Mouse (Mus musculus): ENCODE results near the gene Tmem132c. TPM values are rescaled to one million over a fixed set of nuclear protein-coding genes. Genes with fewer than 3 reads are reported as not detected.

Tmem132c gene
- polyA plus RNA-seq, 1 experiment = not detected

- whole genome bisulfite sequencing = 76% methylated on average over 2 of the region's 2 CpGs
- Histone ChIP-seq H3K4me1 (ENCODE audit: control insufficient read depth, insufficient read depth, low read length) (no peaks in the 10 kb centered on the region), H3K4me3 (ENCODE audit: insufficient read depth, low read depth, low read length) (no peak overlapping the region), H3K27ac (ENCODE audit: insufficient read depth, low read depth, low read length) (no peak overlapping the region)
- TF ChIP-seq CTCF (IDR thresholded peaks at IDR 0.05; ENCODE audit: insufficient read depth, low read depth, low read length) (no peak), POLR2A (IDR thresholded peaks at IDR 0.05; ENCODE audit: insufficient read depth, low read depth, low read length) (no peak)
These were observed 306.5 kb downstream of the Tmem132c start for GRCm38 (mm10) chr5:127548136-127548535.

DNA sequence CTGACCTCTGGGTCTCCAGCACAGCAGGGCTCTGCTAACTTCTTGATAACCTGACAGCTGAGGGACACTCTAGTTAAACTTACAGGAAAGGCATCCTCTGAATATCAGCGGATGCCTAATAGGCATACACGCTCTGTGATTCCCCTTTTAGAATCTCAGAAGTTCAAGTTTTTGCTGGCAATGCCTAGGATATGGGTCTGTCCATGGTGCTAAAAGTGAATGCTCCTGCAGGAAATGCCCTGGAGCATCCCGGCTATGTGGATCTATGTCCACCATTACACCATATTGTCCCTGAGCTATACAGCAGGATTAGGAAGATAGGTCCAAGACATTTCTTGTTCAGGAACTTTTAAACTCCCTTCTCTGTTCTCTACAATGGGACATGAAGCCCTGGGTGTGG lies 319.5 kb downstream of the Tmem132c start:
- Histone ChIP-seq H3K4me3 (ENCODE audit: insufficient read depth, low read depth, low read length) (no peak overlapping the region), H3K27ac (ENCODE audit: insufficient read depth, low read depth, low read length) (no peak overlapping the region), H3K4me1 (ENCODE audit: control insufficient read depth, insufficient read depth, low read length) (peaks cover 5% of the 10 kb centered on the region)
- WGBS = 88% methylated on average over 3 of the region's 3 CpGs
- TF ChIP-seq CTCF (IDR thresholded peaks at IDR 0.05; ENCODE audit: insufficient read depth, low read depth, low read length) (no peak), POLR2A (IDR thresholded peaks at IDR 0.05; ENCODE audit: insufficient read depth, low read depth, low read length) (no peak)

GRCm38 (mm10) chr5:127567165-127567741 lies 325.6 kb downstream of the Tmem132c start:
- TF ChIP-seq POLR2A (IDR thresholded peaks at IDR 0.05; ENCODE audit: insufficient read depth, low read depth, low read length) (no peak), CTCF (IDR thresholded peaks at IDR 0.05; ENCODE audit: insufficient read depth, low read depth, low read length) (no peak)
- Histone ChIP-seq H3K4me1 (ENCODE audit: control insufficient read depth, insufficient read depth, low read length) (no peaks in the 10 kb centered on the region), H3K4me3 (ENCODE audit: insufficient read depth, low read depth, low read length) (no peak overlapping the region), H3K27ac (ENCODE audit: insufficient read depth, low read depth, low read length) (no peak overlapping the region)
- WGBS = 64% methylated on average over 6 of the region's 6 CpGs

DNA sequence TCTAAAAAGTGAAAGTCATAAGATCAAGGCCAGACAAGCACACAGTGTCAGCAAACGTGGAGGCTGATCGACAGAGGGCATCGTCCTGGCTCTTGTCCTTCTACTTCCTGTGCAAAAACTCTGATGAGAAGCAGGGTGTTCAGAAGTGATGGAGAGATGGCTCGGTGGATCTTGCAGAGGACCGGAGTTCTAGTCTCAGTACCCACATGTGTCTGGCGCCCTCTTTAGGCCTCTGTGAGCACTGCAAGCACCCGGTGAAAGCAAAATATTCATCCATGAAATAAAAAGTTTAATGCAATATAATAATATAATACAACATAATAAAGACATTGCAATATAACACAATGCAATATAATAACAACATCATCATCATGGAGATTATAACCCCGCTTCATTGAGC lies 335.8 kb downstream of the Tmem132c start:
- TF ChIP-seq CTCF (IDR thresholded peaks at IDR 0.05; ENCODE audit: insufficient read depth, low read depth, low read length) (no peak), POLR2A (IDR thresholded peaks at IDR 0.05; ENCODE audit: insufficient read depth, low read depth, low read length) (no peak)
- WGBS = 64% methylated on average over 8 of the region's 8 CpGs
- Histone ChIP-seq H3K4me1 (ENCODE audit: control insufficient read depth, insufficient read depth, low read length) (no peaks in the 10 kb centered on the region), H3K27ac (ENCODE audit: insufficient read depth, low read depth, low read length) (no peak overlapping the region), H3K4me3 (ENCODE audit: insufficient read depth, low read depth, low read length) (no peak overlapping the region)

DNA sequence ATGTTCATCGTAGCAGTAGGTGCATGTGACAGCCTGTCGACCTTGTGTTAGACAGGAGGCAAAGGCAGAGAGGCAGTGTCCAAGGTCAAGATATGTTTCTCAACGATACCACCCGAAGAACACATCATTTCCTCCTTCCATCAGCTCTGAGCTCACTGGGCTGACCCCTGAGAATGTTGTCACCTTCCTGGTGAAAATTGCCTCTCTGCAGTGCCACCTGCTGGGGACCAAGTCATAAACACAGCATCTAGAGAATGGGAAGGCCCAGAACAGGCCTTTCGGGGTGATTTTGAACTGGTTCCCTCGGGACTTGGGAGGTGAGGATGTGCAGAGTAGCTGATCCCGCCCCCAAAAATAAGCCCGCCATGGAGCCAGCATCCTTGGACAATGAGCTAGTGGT lies 342.1 kb downstream of the Tmem132c start:
- 91% methylated on average over 8 of the region's 8 CpGs for WGBS
- Histone ChIP-seq H3K4me1 (ENCODE audit: control insufficient read depth, insufficient read depth, low read length) (no peaks in the 10 kb centered on the region), H3K4me3 (ENCODE audit: insufficient read depth, low read depth, low read length) (no peak overlapping the region), H3K27ac (ENCODE audit: insufficient read depth, low read depth, low read length) (no peak overlapping the region)
- TF ChIP-seq POLR2A (IDR thresholded peaks at IDR 0.05; ENCODE audit: insufficient read depth, low read depth, low read length) (no peak), CTCF (IDR thresholded peaks at IDR 0.05; ENCODE audit: insufficient read depth, low read depth, low read length) (no peak)

DNA sequence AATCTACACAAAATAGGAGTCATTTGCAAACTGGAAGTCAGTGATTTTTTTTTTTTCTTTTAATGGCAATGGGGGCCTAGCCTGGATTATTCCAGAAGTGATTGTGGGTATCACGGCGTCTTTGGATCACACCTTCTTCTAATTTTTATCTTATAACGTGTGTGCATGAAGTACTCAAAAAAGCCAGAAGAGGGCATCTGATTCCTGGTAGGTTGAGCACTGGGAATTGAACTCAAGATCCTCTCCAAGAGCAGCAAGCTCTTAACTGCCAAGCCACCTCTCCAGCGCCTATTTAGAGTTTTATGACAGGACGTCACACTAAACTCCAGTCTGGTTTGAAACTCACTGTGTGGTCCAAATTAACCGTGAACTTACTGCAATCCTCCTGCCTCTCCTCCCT lies 346.2 kb downstream of the Tmem132c start:
- no peaks in the 10 kb centered on the region for H3K4me1 ChIP-seq (ENCODE audit: control insufficient read depth, insufficient read depth, low read length)
- H3K4me3 ChIP-seq (ENCODE audit: insufficient read depth, low read depth, low read length) = no peak overlapping the region
- WGBS = 82% methylated on average over 6 of the region's 6 CpGs
- no peak overlapping the region for H3K27ac ChIP-seq (ENCODE audit: insufficient read depth, low read depth, low read length)
- TF ChIP-seq CTCF (IDR thresholded peaks at IDR 0.05; ENCODE audit: insufficient read depth, low read depth, low read length) (no peak), POLR2A (IDR thresholded peaks at IDR 0.05; ENCODE audit: insufficient read depth, low read depth, low read length) (no peak)

GRCm38 (mm10) chr5:127592406-127592805 lies 350.8 kb downstream of the Tmem132c start:
- Histone ChIP-seq H3K4me3 (ENCODE audit: insufficient read depth, low read depth, low read length) (no peak overlapping the region), H3K4me1 (ENCODE audit: control insufficient read depth, insufficient read depth, low read length) (no peaks in the 10 kb centered on the region), H3K27ac (ENCODE audit: insufficient read depth, low read depth, low read length) (no peak overlapping the region)
- TF ChIP-seq POLR2A (IDR thresholded peaks at IDR 0.05; ENCODE audit: insufficient read depth, low read depth, low read length) (no peak), CTCF (IDR thresholded peaks at IDR 0.05; ENCODE audit: insufficient read depth, low read depth, low read length) (no peak)
- WGBS = 74% methylated on average over 5 of the region's 5 CpGs

- no peaks in the 10 kb centered on the region for H3K4me1 ChIP-seq (ENCODE audit: control insufficient read depth, insufficient read depth, low read length)
- WGBS = 74% methylated on average over 6 of the region's 6 CpGs
- TF ChIP-seq POLR2A (IDR thresholded peaks at IDR 0.05; ENCODE audit: insufficient read depth, low read depth, low read length) (no peak), CTCF (IDR thresholded peaks at IDR 0.05; ENCODE audit: insufficient read depth, low read depth, low read length) (no peak)
- no peak overlapping the region for H3K4me3 ChIP-seq (ENCODE audit: insufficient read depth, low read depth, low read length)
- H3K27ac ChIP-seq (ENCODE audit: insufficient read depth, low read depth, low read length) = no peak overlapping the region
These were observed 351.2 kb downstream of the Tmem132c start for GRCm38 (mm10) chr5:127592854-127593253.

- 83% methylated on average over 3 of the region's 3 CpGs for WGBS
- no peaks in the 10 kb centered on the region for H3K4me1 ChIP-seq (ENCODE audit: control insufficient read depth, insufficient read depth, low read length)
- no peak overlapping the region for H3K27ac ChIP-seq (ENCODE audit: insufficient read depth, low read depth, low read length)
- no peak overlapping the region for H3K4me3 ChIP-seq (ENCODE audit: insufficient read depth, low read depth, low read length)
- TF ChIP-seq POLR2A (IDR thresholded peaks at IDR 0.05; ENCODE audit: insufficient read depth, low read depth, low read length) (no peak), CTCF (IDR thresholded peaks at IDR 0.05; ENCODE audit: insufficient read depth, low read depth, low read length) (no peak)
These were observed 354.1 kb downstream of the Tmem132c start for GRCm38 (mm10) chr5:127595676-127596075.

DNA sequence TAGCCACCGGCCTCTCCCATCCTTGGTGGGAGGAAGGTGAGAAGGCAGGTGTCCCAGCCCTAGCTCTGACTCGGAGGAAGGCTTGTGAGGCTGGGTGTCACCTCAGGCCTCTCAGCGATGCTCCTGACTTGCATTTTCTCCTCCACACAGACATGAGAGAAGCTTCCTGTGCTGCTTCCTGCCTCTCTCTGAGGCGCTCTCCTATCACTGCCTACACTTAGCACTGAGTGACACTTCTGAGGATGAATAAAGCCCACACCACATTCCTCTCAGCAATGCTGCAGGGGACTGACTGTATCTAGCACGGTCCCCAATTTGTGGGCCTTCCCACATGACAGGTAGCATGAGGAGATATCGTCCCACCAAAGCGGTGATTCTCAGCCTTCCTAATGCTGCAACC lies 355.3 kb downstream of the Tmem132c start:
- 89% methylated on average over 7 of the region's 7 CpGs for WGBS

More for the DNA sequence above, 355.3 kb downstream of the Tmem132c start:
- Histone ChIP-seq H3K27ac (ENCODE audit: insufficient read depth, low read depth, low read length) (no peak overlapping the region), H3K4me3 (ENCODE audit: insufficient read depth, low read depth, low read length) (no peak overlapping the region), H3K4me1 (ENCODE audit: control insufficient read depth, insufficient read depth, low read length) (no peaks in the 10 kb centered on the region)
- TF ChIP-seq POLR2A (IDR thresholded peaks at IDR 0.05; ENCODE audit: insufficient read depth, low read depth, low read length) (no peak), CTCF (IDR thresholded peaks at IDR 0.05; ENCODE audit: insufficient read depth, low read depth, low read length) (no peak)

Measured in olfactory bulb, adult 2 months (tissue).